Mouse (Mus musculus): ENCODE measurements around the gene Ccdc106.

GRCm38 (mm10) chr7:4996934-4997333, 23.4 kb upstream of the Ccdc106 start:
- no peak for TF ChIP-seq CTCF (IDR thresholded peaks at IDR 0.05)
- TF ChIP-seq POLR2A (IDR thresholded peaks at IDR 0.05; ENCODE audit: insufficient read depth, low read depth, low read length): no peak
- no peak for TF ChIP-seq EP300 (IDR thresholded peaks at IDR 0.05; ENCODE audit: insufficient read depth, low read depth, low read length)
